Mouse (Mus musculus): Measurements from ENCODE around the gene Tpx2. TPM values are rescaled to one million over a fixed set of nuclear protein-coding genes. Genes with fewer than 3 reads are reported as not detected.
A peak's percentile ranks its signal among the peaks of the same experiment; 100 is the strongest.

The Tpx2 gene
- total RNA-seq, 2 experiments from 2014 or later, result 10.4 to 12.8 TPM

GRCm38 (mm10) chr2:152861891-152862290 is 14.1 kb downstream of the Tpx2 start:
- peak; percentile 8 for DNase-seq

DNA sequence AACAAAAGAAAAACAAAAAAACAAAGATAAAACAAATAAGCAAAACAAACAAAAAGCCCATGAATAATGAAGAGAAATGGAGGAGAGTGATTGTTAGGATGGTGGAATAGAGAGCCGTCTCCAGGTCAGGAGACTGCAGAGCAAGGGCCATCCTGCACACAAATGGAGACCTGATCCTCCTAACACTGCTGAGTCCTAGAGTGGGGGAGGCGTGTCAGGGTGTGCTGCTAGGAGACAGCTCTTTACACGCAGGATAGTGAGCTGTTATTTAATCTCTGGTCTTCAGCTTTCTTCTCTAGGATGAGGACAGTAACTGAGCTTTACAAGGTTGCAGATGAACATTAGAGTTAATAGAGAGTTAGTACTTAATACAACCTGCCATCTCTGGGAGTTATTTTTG is 14.9 kb downstream of the Tpx2 start:
- DNase-seq, result no peak

- DNase-seq, result no peak
These were observed 15.6 kb downstream of the Tpx2 start for GRCm38 (mm10) chr2:152863346-152863745.

GRCm38 (mm10) chr2:152878239-152878638 is 30.5 kb downstream of the Tpx2 start:
- no peak for DNase-seq

DNA sequence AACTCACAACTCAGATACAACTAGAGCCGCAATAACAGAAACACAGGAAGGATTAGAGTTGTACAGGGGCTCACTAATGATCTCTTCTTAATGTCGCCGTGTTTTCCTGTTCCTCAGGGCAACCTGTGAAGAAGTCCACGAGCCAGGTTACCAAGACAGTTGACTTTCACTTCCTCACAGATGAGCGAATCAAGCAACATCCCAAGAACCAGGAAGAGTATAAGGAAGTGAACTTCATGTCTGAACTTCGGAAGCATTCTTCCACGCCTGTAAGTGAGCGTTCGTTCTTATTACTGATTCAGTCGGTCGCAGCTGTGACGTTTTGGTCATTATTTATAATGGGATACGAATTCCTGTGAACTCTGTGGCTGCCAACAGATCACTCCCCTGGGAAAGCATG is 33.1 kb downstream of the Tpx2 start:
- DNase-seq, result no peak

DNA sequence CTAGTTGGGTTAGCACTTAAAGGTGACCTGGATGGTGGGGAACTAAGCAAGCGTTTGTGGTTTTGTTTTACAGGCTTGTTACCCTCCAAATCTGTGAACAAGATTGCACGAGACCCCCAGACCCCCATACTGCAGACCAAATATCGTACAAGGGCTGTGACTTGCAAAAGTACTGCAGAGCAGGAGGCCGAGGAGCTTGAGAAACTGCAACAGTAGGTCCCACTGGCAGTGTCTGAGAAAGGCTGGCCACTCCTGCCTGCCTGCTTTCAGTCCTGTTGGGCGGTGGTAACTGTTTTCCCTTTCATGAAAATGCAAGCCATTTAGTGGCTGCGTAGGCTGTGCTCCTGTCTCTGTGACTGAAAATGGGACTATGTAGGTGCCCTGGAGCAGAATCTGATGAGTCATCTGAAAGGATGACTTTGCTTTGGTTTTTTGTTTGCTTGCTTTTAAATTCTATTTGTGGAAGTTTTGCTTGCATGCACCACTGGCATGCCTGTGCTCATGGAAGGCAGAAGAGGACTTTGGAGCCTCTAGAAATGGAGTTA is 36.4 kb downstream of the Tpx2 start:
- no peak for DNase-seq

DNA sequence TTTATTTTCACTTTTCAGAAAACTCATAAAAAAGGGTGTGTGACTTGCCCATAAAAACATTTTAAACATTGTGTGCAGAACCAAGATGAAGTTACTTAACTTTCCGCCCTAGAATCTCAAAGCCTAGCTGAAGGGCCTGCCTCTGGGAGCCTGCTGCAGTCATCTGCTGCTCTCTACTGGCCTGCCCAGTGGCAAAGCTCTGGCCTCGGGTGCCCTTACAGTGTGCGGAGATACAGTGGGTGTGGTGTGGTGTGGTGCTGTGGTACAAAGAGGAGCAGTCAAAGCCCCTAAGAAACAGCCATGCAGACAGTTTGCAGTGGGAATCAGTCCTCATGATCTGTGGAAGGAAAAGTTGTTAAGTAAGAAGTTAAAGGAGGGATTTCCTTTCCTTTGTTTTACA is 39.5 kb downstream of the Tpx2 start:
- DNase-seq, result no peak

DNA sequence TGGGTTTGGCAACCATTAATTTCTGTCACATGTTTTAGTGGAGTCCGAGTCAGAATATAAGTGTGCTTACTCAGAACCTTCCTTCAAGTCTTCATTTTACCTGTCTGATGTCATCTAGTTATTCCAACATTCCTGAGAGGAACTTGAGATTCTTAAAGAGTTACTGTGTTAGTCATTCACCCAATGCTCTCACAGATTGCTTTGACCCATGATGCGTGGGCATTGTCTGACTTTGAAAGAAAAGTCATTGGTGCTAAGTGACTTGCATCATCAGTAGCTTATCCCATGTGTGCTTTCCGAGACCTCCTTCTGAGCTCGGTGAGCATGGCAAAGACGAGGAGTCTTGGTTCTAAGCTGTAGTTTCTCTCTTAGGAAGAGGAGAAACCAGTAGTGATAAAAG is 41.0 kb downstream of the Tpx2 start:
- DNase-seq, result no peak

GRCm38 (mm10) chr2:152895834-152896233 is 48.1 kb downstream of the Tpx2 start:
- no peak for DNase-seq

GRCm38 (mm10) chr2:152896926-152897325 is 49.2 kb downstream of the Tpx2 start:
- no peak for DNase-seq

GRCm38 (mm10) chr2:152899011-152899410 is 51.2 kb downstream of the Tpx2 start:
- DNase-seq, result no peak

- no peak for DNase-seq
These were observed 53.5 kb downstream of the Tpx2 start for GRCm38 (mm10) chr2:152901296-152901695.

- DNase-seq, result no peak
These were observed 54.9 kb downstream of the Tpx2 start for GRCm38 (mm10) chr2:152902658-152903057.

GRCm38 (mm10) chr2:152903586-152903985 is 55.8 kb downstream of the Tpx2 start:
- DNase-seq, result no peak

DNA sequence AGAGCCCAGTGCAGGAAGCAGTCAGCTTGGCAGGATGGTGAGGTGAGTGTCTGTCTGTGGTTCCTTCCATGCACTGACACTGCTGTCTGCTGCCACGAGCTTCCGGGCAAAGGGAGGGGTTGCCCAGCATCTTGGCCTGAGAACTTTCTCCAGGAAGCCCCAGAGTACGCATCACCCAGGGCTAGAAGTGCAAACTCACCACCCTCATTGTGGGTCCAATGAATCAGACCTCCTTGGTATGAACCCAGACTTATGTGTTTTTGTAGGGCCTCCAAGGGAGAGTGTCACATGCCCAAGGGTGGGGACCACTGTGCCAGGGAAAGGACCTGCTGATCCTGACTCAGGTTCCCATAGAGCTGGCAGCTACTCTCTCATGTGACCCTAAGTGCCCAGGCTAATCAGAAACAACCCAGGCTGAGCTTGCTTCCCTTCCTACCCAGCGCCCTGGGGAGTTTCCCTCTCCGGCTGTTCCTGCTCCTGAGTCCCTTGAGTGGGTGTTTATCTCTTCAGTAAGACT is 56.4 kb downstream of the Tpx2 start:
- DNase-seq, result no peak

DNA sequence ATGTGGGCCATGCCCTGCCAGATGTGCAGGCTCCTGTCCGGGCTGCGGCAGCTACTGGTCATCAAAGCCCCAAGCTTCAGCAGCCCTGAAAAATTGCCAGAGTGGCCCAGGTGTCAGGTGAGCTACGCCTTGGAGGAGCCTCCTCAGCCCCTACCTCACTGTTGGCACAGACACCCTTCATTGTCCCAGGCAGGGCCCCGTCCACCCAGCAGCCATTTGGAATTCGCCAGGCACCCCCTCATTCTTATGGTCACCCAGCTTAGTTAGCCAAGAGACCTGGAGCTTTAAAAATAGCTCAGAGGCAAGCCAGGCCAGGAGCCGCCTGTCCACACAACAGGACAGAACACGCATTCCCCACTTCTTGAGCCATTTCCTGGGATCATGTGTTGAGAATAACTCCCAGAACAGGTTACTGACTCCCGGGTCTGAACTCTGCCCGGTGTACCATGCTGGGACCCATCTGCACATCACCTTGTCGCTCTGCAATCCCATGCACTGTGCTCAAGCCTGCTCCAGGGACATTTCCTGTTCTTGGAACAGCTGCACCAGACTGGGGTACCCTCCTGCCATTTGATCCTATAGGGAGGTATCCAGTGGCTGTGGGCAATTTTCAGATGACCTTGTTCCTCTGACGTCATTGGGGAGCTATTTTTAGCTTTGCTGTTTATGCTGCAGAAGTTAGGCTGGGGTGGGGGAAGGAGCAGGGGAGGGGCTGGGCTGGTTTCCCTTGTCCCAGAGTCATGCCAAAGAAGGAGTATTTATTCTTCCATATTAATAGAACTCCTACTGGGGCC is 57.5 kb downstream of the Tpx2 start:
- no peak for DNase-seq

DNA sequence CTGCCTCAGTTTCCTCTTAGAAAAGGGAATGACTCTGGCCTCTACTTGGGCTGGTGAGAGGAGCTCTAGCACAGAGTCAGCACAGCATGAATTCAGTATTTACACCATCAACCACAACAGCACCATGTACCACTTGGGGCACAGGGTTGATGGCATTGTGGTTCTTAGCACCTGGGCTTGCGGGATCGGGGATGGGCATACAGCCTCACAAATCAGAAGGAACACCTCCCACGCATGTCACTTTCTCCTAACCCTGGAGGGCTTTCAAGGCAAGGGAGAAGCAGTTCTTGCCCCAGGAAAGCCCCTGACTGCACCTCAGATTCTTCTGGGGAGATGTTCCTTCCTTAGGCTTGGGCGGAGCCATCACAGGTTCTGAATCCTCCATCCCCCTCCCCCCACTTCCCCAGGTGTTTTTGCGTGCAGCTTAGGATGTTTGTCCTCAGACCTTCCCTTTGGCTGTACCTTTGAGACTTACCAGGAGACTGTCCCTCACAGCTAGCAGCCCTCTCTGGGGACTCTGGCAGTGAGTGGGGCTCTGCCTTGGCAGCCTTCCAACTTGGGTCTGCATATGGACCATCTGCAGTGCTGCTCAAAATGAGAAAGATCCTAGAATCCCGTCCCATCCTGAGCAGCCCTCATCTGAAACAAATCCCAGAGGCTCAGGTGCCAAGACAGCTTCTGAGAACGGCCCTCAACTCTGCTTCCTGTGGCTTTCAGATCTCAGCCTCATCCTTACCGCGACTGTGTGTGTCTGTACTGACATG is 58.7 kb downstream of the Tpx2 start:
- DNase-seq, result no peak

- peak; percentile 40 for DNase-seq
These were observed 59.6 kb downstream of the Tpx2 start for GRCm38 (mm10) chr2:152907114-152907943.

GRCm38 (mm10) chr2:152909848-152910247 is 62.1 kb downstream of the Tpx2 start:
- DNase-seq, result no peak

- peak; percentile 83 for DNase-seq
These were observed 63.3 kb downstream of the Tpx2 start, which contains the start of gene Mylk2 for GRCm38 (mm10) chr2:152911031-152911430. Gene Mylk2, plus strand, starts transcription at chr2:152911352.

- peak; percentile 30 for DNase-seq
These were observed 63.7 kb downstream of the Tpx2 start for GRCm38 (mm10) chr2:152911432-152911831.

GRCm38 (mm10) chr2:152913471-152913870 is 65.7 kb downstream of the Tpx2 start:
- DNase-seq, result peak; percentile 48

Data from gastrocnemius, postnatal 10 days (tissue).